Mouse (Mus musculus): ENCODE data around the gene Cd209b.
A peak's percentile ranks its signal among the peaks of the same experiment; 100 is the strongest.

The Cd209b gene

DNA sequence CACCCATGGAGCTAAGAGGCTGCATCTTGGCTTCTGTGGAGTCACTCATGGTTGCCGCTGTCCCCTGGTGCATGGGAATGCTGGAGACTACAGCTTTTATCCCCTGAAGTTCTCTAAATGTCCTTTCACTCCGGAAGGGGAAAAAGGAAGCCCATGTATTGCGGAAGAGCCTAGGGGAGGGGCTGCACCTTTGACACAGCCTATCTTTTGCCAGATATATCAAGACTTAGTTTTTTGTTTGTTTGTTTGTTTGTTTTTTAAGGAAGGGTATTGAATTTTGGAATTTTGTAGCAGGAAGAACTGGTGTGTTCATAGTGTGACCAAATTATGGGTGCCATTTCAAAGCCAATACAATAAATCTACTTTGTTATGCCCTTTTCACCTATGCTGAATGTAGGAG lies at the start of gene Cd209b:
Gene Cd209b, minus strand, starts transcription at position 101 of the 400 bp plus-strand sequence.
- DNase-seq (ENCODE audit: low read depth, low spot score), result no peak

DNA sequence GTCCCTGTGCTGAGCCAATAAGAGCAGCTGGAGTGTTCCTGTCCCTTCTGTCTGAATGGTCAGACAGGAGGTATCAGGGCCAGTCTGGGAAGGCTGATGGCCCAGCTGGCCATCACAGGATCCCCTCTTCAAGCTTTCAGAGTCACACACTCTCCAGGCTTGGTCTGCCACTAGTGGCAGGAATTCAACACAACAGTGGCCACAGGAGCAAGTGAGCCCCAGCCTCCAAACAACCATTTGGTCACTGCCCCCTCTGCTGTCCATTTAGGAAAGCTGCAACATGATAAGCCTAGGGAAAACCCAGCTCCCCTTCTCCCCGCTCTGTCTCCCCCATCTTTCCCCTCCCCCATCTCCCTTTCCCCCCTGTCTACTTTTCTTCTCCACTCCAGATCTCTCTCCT lies 29.4 kb upstream of the Cd209b start:
- peak; percentile 87 for DNase-seq (ENCODE audit: low read depth, low spot score)

DNA sequence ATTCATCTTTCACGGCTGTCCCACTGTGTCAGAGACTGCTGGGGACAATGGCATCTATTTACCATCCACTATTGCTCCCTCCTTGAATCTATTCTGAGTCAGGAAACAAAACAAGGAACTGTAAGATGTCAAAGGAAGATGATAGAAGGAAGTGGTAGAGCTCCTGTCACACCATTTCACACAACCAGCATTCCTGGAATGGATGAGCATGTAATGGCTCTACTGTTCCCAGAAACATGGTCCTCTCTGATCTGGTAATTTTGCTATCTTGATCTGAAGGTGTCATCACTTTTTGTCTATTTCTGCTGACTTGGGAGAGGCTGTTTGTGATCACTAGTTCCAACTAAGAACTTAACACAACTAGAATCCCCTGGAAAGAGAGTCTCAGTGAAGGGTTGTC lies 28.0 kb upstream of the Cd209b start, which contains the start of gene Cd209c:
Gene Cd209c, minus strand, starts transcription at position 101 of the 400 bp plus-strand sequence.
- no peak for DNase-seq (ENCODE audit: low read depth, low spot score)

DNA sequence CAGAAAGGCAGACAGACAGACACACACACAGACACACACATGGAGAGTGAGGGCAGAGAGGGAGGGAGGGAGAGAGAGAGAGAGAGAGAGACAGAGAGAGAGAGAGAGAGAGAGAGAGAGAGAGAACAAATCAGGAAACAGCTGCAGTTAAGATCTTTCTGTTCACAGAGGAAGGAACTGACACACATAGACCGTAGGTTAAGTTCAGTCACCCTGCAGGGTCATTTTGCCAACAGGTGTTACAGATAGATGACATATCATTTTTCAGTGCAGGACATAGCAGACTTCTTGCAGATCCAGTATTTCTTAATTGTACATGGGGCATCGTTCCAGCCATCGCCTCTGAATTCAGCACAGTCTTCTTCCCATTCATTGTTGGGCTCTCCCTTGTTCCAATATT lies 13.4 kb upstream of the Cd209b start:
- DNase-seq (ENCODE audit: low read depth, low spot score), result no peak

DNA sequence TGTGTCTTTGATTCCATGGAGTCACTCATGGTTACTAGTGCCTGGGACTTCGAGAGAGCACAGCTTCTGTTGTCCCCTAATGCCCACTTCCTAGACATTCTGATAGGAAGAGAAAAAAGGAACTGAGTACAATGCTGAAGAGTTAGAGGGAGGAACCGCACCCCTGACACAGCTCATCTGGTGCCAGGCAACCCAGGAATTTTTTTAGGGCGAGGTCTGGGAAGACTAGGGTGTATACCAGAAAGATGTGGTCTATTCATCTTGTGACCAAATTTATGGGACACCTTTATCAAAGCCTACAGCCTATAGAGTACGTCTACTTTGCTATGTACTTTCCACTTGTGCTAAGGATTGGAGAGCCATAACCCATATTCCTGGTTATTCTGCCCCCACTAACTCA lies 48.2 kb downstream of the Cd209b start, which contains the start of gene Cd209d:
Gene Cd209d, minus strand, starts transcription at position 101 of the 400 bp plus-strand sequence.
- no peak for DNase-seq (ENCODE audit: low read depth, low spot score)

DNA sequence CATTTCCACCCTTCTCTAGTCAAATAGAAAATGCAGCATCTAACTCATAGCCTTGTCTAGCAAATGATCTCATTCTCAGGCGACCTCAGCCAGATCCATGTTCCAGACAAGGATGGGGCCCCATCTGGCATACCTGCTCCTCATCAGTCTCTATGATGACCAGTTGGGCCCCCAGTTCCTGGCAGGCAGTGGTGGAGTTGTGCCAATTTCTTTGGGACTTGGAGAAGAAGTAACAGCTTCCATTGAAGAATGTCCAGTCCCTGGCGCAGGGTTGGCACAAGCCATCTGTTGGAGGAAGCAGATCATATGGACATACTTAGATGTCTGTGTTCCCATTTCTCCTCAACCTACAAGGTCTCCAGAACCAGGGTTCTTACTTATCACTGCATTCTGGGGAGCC lies 50.5 kb downstream of the Cd209b start:
- DNase-seq (ENCODE audit: low read depth, low spot score), result no peak
